Mouse (Mus musculus): ENCODE data around the gene Sfn. TPM values are rescaled to one million over a fixed set of nuclear protein-coding genes. Genes with fewer than 3 reads are reported as not detected.

The Sfn gene
- polyA plus RNA-seq, 1 experiment from 2014 or later, result 18.6 TPM

- peak; percentile 60; the same call in 1 of the 2 replicates for ATAC-seq (ENCODE audit: insufficient read depth, low FRiP score, low TSS enrichment)
- WGBS, result 2% methylated on average over 65 of the region's 65 CpGs
- no peaks in the 10 kb centered on the region for H3K27me3 ChIP-seq (ENCODE audit: control insufficient read depth, insufficient read depth, low read length)
Measured at GRCm38 (mm10) chr4:133584059-133584951, 17.7 kb downstream of the Sfn start, which contains the start of gene Gpn2. Gpn2 (plus strand) TSS chr4:133584362.

GRCm38 (mm10) chr4:133583690-133584058 is 18.3 kb downstream of the Sfn start:
- Histone ChIP-seq H3K4me3 (ENCODE audit: low read depth, low read length) (peak overlapping the region; percentile 83), H3K4me1 (ENCODE audit: control insufficient read depth, insufficient read depth, low read length) (peaks cover 6% of the 10 kb centered on the region), H3K9me3 (ENCODE audit: control insufficient read depth, low read length) (no peaks in the 10 kb centered on the region), H3K36me3 (ENCODE audit: control insufficient read depth, insufficient read depth, low read length) (peaks cover 9% of the 10 kb centered on the region), H3K9ac (ENCODE audit: low read length) (peak overlapping the region; percentile 67), H3K27ac (ENCODE audit: low read depth, low read length) (0 out of 2 replicates have a peak overlapping the region, but pooled peaks have one; percentile 21), H3K27me3 (ENCODE audit: control insufficient read depth, insufficient read depth, low read length) (no peaks in the 10 kb centered on the region), H3K4me2 (ENCODE audit: low read depth) (peak overlapping the region; percentile 93)
- WGBS, result 63% methylated on average over 6 of the region's 6 CpGs
- ATAC-seq (ENCODE audit: insufficient read depth, low FRiP score, low TSS enrichment) (no peak), DNase-seq (ENCODE audit: low spot score) (no peak)

More at GRCm38 (mm10) chr4:133584059-133584951, 17.7 kb downstream of the Sfn start, which contains the start of gene Gpn2:
- no peaks in the 10 kb centered on the region for H3K9me3 ChIP-seq (ENCODE audit: control insufficient read depth, low read length)
- H3K4me2 ChIP-seq (ENCODE audit: low read depth), result peak within 1 kb of the TSS; percentile 93
- peaks cover 6% of the 10 kb centered on the region for H3K4me1 ChIP-seq (ENCODE audit: control insufficient read depth, insufficient read depth, low read length)
- peak within 1 kb of the TSS; percentile 67 for H3K9ac ChIP-seq (ENCODE audit: low read length)
- peak; percentile 75 for DNase-seq (ENCODE audit: low spot score)
- H3K36me3 ChIP-seq (ENCODE audit: control insufficient read depth, insufficient read depth, low read length), result peaks cover 9% of the 10 kb centered on the region
- peak within 1 kb of the TSS; percentile 83 for H3K4me3 ChIP-seq (ENCODE audit: low read depth, low read length)
- 0 out of 2 replicates have a peak within 1 kb of the TSS, but pooled peaks have one; percentile 21 for H3K27ac ChIP-seq (ENCODE audit: low read depth, low read length)

DNA sequence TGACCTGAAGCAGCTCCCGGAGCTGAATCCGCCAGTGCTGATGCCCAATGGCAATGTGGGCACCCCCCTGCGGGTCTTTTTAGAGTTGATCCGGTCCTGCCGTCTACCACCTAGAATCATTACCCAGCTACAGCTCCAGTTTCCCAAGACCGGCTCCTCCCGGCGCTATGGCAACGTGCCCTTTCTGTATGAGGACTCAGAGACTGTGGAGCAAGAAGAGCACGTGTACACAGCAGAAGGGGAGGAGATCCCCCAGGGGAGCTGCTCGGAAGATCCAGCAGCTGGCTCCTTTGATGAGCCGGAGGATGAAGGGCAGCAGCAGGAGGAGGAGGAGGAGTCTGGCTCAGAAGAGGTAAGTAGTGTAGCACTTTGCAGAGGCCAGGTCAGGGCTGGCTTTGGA is 24.0 kb downstream of the Sfn start:
- ATAC-seq (ENCODE audit: insufficient read depth, low FRiP score, low TSS enrichment) (no peak), DNase-seq (ENCODE audit: low spot score) (no peak)
- Histone ChIP-seq H3K4me1 (ENCODE audit: control insufficient read depth, insufficient read depth, low read length) (peaks cover 9% of the 10 kb centered on the region), H3K9me3 (ENCODE audit: control insufficient read depth, low read length) (no peaks in the 10 kb centered on the region), H3K27me3 (ENCODE audit: control insufficient read depth, insufficient read depth, low read length) (no peaks in the 10 kb centered on the region), H3K4me2 (ENCODE audit: low read depth) (no peak overlapping the region), H3K9ac (ENCODE audit: low read length) (no peak overlapping the region), H3K27ac (ENCODE audit: low read depth, low read length) (no peak overlapping the region), H3K36me3 (ENCODE audit: control insufficient read depth, insufficient read depth, low read length) (peaks cover 6% of the 10 kb centered on the region; the same call in 1 of the 2 replicates), H3K4me3 (ENCODE audit: low read depth, low read length) (no peak overlapping the region)
- 72% methylated on average over 12 of the region's 12 CpGs for WGBS

DNA sequence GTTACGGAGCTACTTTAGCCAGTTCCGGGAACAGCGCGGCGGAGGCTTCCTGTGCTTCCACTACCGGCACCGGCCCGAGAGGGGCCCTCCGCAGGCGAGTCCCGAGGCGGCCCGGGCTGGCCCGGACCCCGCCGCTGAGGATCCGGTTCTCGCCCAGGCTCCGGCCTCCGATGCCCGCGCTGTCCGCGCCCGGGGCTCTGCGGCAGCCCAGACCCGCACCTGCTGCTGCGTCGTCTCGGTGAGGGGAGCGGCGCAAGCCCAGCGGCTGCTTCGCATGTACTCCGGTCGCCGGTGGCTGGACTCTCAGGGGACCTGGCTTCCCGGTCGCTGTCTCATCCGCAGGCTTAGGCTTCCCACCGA is 27.1 kb downstream of the Sfn start:
- H3K9me3 ChIP-seq (ENCODE audit: control insufficient read depth, low read length), result no peaks in the 10 kb centered on the region
- H3K9ac ChIP-seq (ENCODE audit: low read length), result peak overlapping the region; percentile 68
- peaks cover 9% of the 10 kb centered on the region for H3K4me1 ChIP-seq (ENCODE audit: control insufficient read depth, insufficient read depth, low read length)
- H3K4me3 ChIP-seq (ENCODE audit: low read depth, low read length), result peak overlapping the region; percentile 68
- WGBS, result 1% methylated on average over 34 of the region's 41 CpGs
- DNase-seq (ENCODE audit: low spot score) (no peak), ATAC-seq (ENCODE audit: insufficient read depth, low FRiP score, low TSS enrichment) (no peak; the same call in 1 of the 2 replicates)
- peak overlapping the region; percentile 77 for H3K4me2 ChIP-seq (ENCODE audit: low read depth)
- no peak overlapping the region for H3K27ac ChIP-seq (ENCODE audit: low read depth, low read length)
- peaks cover under 1% of the 10 kb centered on the region; the same call in 1 of the 2 replicates for H3K36me3 ChIP-seq (ENCODE audit: control insufficient read depth, insufficient read depth, low read length)
- no peaks in the 10 kb centered on the region for H3K27me3 ChIP-seq (ENCODE audit: control insufficient read depth, insufficient read depth, low read length)

DNA sequence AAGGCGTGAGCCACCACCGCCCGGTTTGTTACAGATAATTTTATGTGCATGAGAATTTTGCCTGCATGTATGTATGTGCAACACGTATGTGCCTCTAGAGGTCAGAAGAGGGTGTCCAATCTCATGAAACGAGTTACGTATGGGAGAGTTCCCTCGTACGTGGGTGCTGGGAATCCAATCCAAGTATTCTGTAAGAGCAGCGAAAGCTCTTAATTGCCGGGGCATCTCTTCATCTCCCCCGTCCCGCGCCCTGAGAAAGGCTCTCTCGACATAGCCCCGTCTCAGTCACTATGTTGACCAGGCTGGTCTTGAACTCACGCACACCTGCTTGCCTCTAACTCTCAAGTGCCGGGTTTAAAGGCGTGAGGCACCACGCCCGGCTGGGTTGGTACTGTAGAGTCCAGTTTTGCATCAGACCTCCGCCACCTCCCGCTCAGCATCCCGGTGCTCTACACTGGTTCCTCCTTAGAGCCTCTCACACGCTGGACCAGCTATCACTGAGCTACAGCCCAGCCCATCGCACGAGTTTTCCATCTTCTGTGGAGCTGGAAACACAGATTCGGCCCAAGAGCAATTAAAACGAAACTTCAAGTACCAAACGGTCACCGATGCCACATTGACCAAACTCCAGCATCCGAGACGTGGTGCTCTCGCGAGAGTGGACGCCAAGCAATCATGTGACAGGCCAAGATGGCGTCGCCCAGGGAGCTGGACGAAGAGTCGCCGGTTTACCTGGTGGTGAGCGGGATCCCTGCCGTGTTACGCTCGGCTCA is 27.7 kb downstream of the Sfn start, which contains the start of gene Gpatch3:
Gpatch3 (plus strand) TSS at position 676 of the 773 bp plus-strand sequence.
- Histone ChIP-seq H3K27ac (ENCODE audit: low read depth, low read length) (peak within 1 kb of the TSS; percentile 74), H3K4me3 (ENCODE audit: low read depth, low read length) (peak within 1 kb of the TSS; percentile 68), H3K9me3 (ENCODE audit: control insufficient read depth, low read length) (no peaks in the 10 kb centered on the region), H3K36me3 (ENCODE audit: control insufficient read depth, insufficient read depth, low read length) (no peaks in the 10 kb centered on the region), H3K27me3 (ENCODE audit: control insufficient read depth, insufficient read depth, low read length) (no peaks in the 10 kb centered on the region), H3K4me1 (ENCODE audit: control insufficient read depth, insufficient read depth, low read length) (peaks cover 9% of the 10 kb centered on the region), H3K9ac (ENCODE audit: low read length) (peak within 1 kb of the TSS; percentile 68), H3K4me2 (ENCODE audit: low read depth) (peak within 1 kb of the TSS; percentile 77)
- ATAC-seq (ENCODE audit: insufficient read depth, low FRiP score, low TSS enrichment) (peak; percentile 86), DNase-seq (ENCODE audit: low spot score) (peak; percentile 91)
- 7% methylated on average over 44 of the region's 44 CpGs for WGBS

- Histone ChIP-seq H3K4me3 (ENCODE audit: low read depth, low read length) (no peak overlapping the region), H3K36me3 (ENCODE audit: control insufficient read depth, insufficient read depth, low read length) (no peaks in the 10 kb centered on the region), H3K9ac (ENCODE audit: low read length) (no peak overlapping the region), H3K9me3 (ENCODE audit: control insufficient read depth, low read length) (no peaks in the 10 kb centered on the region), H3K4me2 (ENCODE audit: low read depth) (no peak overlapping the region), H3K4me1 (ENCODE audit: control insufficient read depth, insufficient read depth, low read length) (peaks cover under 1% of the 10 kb centered on the region; the same call in 1 of the 2 replicates), H3K27ac (ENCODE audit: low read depth, low read length) (no peak overlapping the region), H3K27me3 (ENCODE audit: control insufficient read depth, insufficient read depth, low read length) (no peaks in the 10 kb centered on the region)
- DNase-seq (ENCODE audit: low spot score) (no peak), ATAC-seq (ENCODE audit: insufficient read depth, low FRiP score, low TSS enrichment) (no peak)
- WGBS, result 60% methylated on average over 10 of the region's 10 CpGs
Measured at GRCm38 (mm10) chr4:133570066-133570466, 31.9 kb downstream of the Sfn start.

DNA sequence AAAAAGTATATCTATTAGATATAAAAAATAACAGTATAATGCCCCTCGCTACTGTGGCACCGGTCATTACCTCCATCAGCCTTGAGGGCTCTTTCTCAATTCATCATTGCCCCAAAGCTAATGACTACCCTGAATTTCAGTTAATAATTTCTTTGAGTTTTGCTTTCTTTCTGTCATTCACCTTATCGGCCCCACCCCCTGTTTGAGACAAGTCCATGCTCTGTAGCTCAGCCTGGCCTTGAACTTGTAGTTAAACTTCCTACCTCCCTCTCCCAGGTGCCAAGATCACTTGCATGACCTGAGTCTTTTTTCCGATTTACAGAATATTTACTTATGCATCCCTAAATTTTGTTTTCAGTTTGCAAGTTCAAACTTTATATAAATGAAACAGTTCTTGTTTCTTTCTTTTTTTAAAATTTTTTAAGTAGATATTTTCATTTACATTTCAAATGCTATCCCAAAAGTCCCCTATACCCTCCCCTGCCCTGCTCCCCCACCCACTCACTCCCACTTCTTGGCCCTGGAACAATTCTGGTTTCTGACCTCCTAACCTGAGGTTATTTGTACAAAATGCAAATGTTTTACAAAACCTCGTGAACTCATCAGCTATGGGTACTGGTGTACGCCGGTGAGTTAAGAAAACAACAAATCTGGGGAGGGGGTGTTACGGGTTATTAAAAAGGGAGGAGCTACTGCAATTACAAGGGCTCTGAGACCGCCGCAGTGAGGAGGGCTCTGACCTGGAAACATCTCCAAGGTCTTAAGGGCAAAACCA is 32.5 kb downstream of the Sfn start:
- no peaks in the 10 kb centered on the region for H3K4me1 ChIP-seq (ENCODE audit: control insufficient read depth, insufficient read depth, low read length)
- ATAC-seq (ENCODE audit: insufficient read depth, low FRiP score, low TSS enrichment) (no peak), DNase-seq (ENCODE audit: low spot score) (no peak)
- H3K9ac ChIP-seq (ENCODE audit: low read length), result no peak overlapping the region
- H3K36me3 ChIP-seq (ENCODE audit: control insufficient read depth, insufficient read depth, low read length), result no peaks in the 10 kb centered on the region
- H3K27me3 ChIP-seq (ENCODE audit: control insufficient read depth, insufficient read depth, low read length), result no peaks in the 10 kb centered on the region
- H3K9me3 ChIP-seq (ENCODE audit: control insufficient read depth, low read length), result no peaks in the 10 kb centered on the region
- H3K4me3 ChIP-seq (ENCODE audit: low read depth, low read length), result no peak overlapping the region
- H3K4me2 ChIP-seq (ENCODE audit: low read depth), result no peak overlapping the region
- H3K27ac ChIP-seq (ENCODE audit: low read depth, low read length), result no peak overlapping the region
- WGBS, result 81% methylated on average over 10 of the region's 10 CpGs

- Histone ChIP-seq H3K9ac (ENCODE audit: low read length) (no peak overlapping the region), H3K4me2 (ENCODE audit: low read depth) (no peak overlapping the region), H3K27me3 (ENCODE audit: control insufficient read depth, insufficient read depth, low read length) (no peaks in the 10 kb centered on the region), H3K27ac (ENCODE audit: low read depth, low read length) (no peak overlapping the region), H3K36me3 (ENCODE audit: control insufficient read depth, insufficient read depth, low read length) (no peaks in the 10 kb centered on the region), H3K4me3 (ENCODE audit: low read depth, low read length) (no peak overlapping the region), H3K4me1 (ENCODE audit: control insufficient read depth, insufficient read depth, low read length) (no peaks in the 10 kb centered on the region), H3K9me3 (ENCODE audit: control insufficient read depth, low read length) (no peaks in the 10 kb centered on the region)
- DNase-seq (ENCODE audit: low spot score), result no peak
- no peak for ATAC-seq (ENCODE audit: insufficient read depth, low FRiP score, low TSS enrichment)
- WGBS, result 31% methylated on average over 8 of the region's 8 CpGs
Measured at GRCm38 (mm10) chr4:133567251-133567650, 34.7 kb downstream of the Sfn start.

Data from neural tube, embryonic 11.5 days (tissue).